Mouse (Mus musculus): Measurements from ENCODE around the gene Wnt5b.

GRCm38 (mm10) chr6:119502031-119502430, 42.1 kb downstream of the Wnt5b start:
- TF ChIP-seq CTCF (IDR thresholded peaks at IDR 0.05; ENCODE audit: borderline replicate concordance, extremely low read depth, insufficient read depth, insufficient read length) (no peak), POLR2A (IDR thresholded peaks at IDR 0.05; ENCODE audit: borderline replicate concordance, extremely low read depth, insufficient read depth, insufficient read length, poor library complexity, severe bottlenecking) (no peak)

Measured in brain, embryonic 14.5 days (tissue).